Mouse (Mus musculus): ENCODE measurements at regions not wholly inside any gene's neighbourhood (a gene's known extent, or its start where the extent isn't known, plus 50 kb on each side); places are given as distances from the start of the nearest gene placed in this dataset.

GRCm38 (mm10) chr6:67105386-67105785 lies 68.1 kb upstream of the Gadd45a start:
- TF ChIP-seq POLR2A (IDR thresholded peaks at IDR 0.05; ENCODE audit: insufficient read depth, low read length) (no peak), CTCF (IDR thresholded peaks at IDR 0.05; ENCODE audit: low read depth, low read length) (no peak), EP300 (IDR thresholded peaks at IDR 0.05; ENCODE audit: insufficient read depth, low read depth, low read length) (no peak)

All from ES-Bruce4 (cell line).